Mouse (Mus musculus): ENCODE measurements at regions not wholly inside any gene's neighbourhood (a gene's known extent, or its start where the extent isn't known, plus 50 kb on each side); places are given as distances from the start of the nearest gene placed in this dataset.
"Not testable (repeated sequence)": the region's sequence is repeated elsewhere in the genome, so short reads cannot be mapped to it uniquely, and the experiment has no call there.

GRCm38 (mm10) chr8:113454022-113454421, 181.4 kb upstream of the Mon1b start:
- no peak for DNase-seq (ENCODE audit: extremely low spot score in 1 of 2, low spot score in 2 of 2)
- intact Hi-C loops (cut with DNase I), result no loop called here

- no peak for DNase-seq (ENCODE audit: extremely low spot score in 1 of 2, low spot score in 2 of 2)
- intact Hi-C loops (cut with DNase I), result no loop called here
These were observed 170.8 kb upstream of the Mon1b start for GRCm38 (mm10) chr8:113464625-113465024.

- intact Hi-C loops (cut with DNase I), result no loop called here
- no peak for DNase-seq (ENCODE audit: extremely low spot score in 1 of 2, low spot score in 2 of 2)
These were observed 170.2 kb upstream of the Mon1b start for GRCm38 (mm10) chr8:113465156-113465555.

GRCm38 (mm10) chr8:113466683-113467082, 168.7 kb upstream of the Mon1b start:
- no peak for DNase-seq (ENCODE audit: extremely low spot score in 1 of 2, low spot score in 2 of 2)
- intact Hi-C loops (cut with DNase I), result no loop called here

- no peak for DNase-seq (ENCODE audit: extremely low spot score in 1 of 2, low spot score in 2 of 2)
- intact Hi-C loops (cut with DNase I), result no loop called here
These were observed 145.8 kb upstream of the Mon1b start for GRCm38 (mm10) chr8:113489436-113490107.

GRCm38 (mm10) chr8:113490891-113491290, 144.5 kb upstream of the Mon1b start:
- intact Hi-C loops (cut with DNase I), result no loop called here
- DNase-seq (ENCODE audit: extremely low spot score in 1 of 2, low spot score in 2 of 2), result no peak

- intact Hi-C loops (cut with DNase I), result no loop called here
- no peak for DNase-seq (ENCODE audit: extremely low spot score in 1 of 2, low spot score in 2 of 2)
These were observed 138.5 kb upstream of the Mon1b start for GRCm38 (mm10) chr8:113496896-113497295.

GRCm38 (mm10) chr8:113502671-113503070, 132.7 kb upstream of the Mon1b start:
- no peak for DNase-seq (ENCODE audit: extremely low spot score in 1 of 2, low spot score in 2 of 2)
- intact Hi-C loops (cut with DNase I), result no loop called here

GRCm38 (mm10) chr8:113512856-113513255, 122.5 kb upstream of the Mon1b start:
- intact Hi-C loops (cut with DNase I), result no loop called here
- DNase-seq (ENCODE audit: extremely low spot score in 1 of 2, low spot score in 2 of 2), result no peak

- DNase-seq (ENCODE audit: extremely low spot score in 1 of 2, low spot score in 2 of 2), result no peak
- intact Hi-C loops (cut with DNase I), result no loop called here
These were observed 121.3 kb upstream of the Mon1b start for GRCm38 (mm10) chr8:113513886-113514730.

- not testable (repeated sequence) for DNase-seq (ENCODE audit: extremely low spot score in 1 of 2, low spot score in 2 of 2)
These were observed 120.5 kb upstream of the Mon1b start for GRCm38 (mm10) chr8:113514731-113515375.

GRCm38 (mm10) chr8:113516176-113516575, 119.2 kb upstream of the Mon1b start:
- no peak for DNase-seq (ENCODE audit: extremely low spot score in 1 of 2, low spot score in 2 of 2)
- intact Hi-C loops (cut with DNase I), result no loop called here

More at GRCm38 (mm10) chr8:113514731-113515375, 120.5 kb upstream of the Mon1b start:
- intact Hi-C loops (cut with DNase I), result not testable (repeated sequence)

GRCm38 (mm10) chr8:113517912-113518311, 117.5 kb upstream of the Mon1b start:
- intact Hi-C loops (cut with DNase I), result no loop called here
- no peak for DNase-seq (ENCODE audit: extremely low spot score in 1 of 2, low spot score in 2 of 2)

GRCm38 (mm10) chr8:113523561-113523960, 111.8 kb upstream of the Mon1b start:
- DNase-seq (ENCODE audit: extremely low spot score in 1 of 2, low spot score in 2 of 2), result no peak
- intact Hi-C loops (cut with DNase I), result no loop called here

- intact Hi-C loops (cut with DNase I), result no loop called here
- DNase-seq (ENCODE audit: extremely low spot score in 1 of 2, low spot score in 2 of 2), result peak in 1 of 2 experiments; percentile 39
These were observed 104.2 kb upstream of the Mon1b start for GRCm38 (mm10) chr8:113531116-113531665.

- intact Hi-C loops (cut with DNase I), result no loop called here
- DNase-seq (ENCODE audit: extremely low spot score in 1 of 2, low spot score in 2 of 2), result no peak
These were observed 102.5 kb upstream of the Mon1b start for GRCm38 (mm10) chr8:113532881-113533280.

GRCm38 (mm10) chr8:113541437-113541836, 94.0 kb upstream of the Mon1b start:
- DNase-seq (ENCODE audit: extremely low spot score in 1 of 2, low spot score in 2 of 2), result no peak
- intact Hi-C loops (cut with DNase I), result no loop called here

- DNase-seq (ENCODE audit: extremely low spot score in 1 of 2, low spot score in 2 of 2), result no peak
- intact Hi-C loops (cut with DNase I), result no loop called here
These were observed 93.3 kb upstream of the Mon1b start for GRCm38 (mm10) chr8:113542082-113542481.

- DNase-seq (ENCODE audit: extremely low spot score in 1 of 2, low spot score in 2 of 2), result no peak
- intact Hi-C loops (cut with DNase I), result no loop called here
These were observed 92.7 kb upstream of the Mon1b start for GRCm38 (mm10) chr8:113542713-113543112.
